Mouse (Mus musculus) heart, postnatal 4 days (tissue): ENCODE results near the gene Rala. TPM values are rescaled to one million over a fixed set of nuclear protein-coding genes. Genes with fewer than 3 reads are reported as not detected.

Source experiments
- DNase-seq: peaks from one replicate; pipeline ENCODE4 v3.0.0; 2021
- total RNA-seq, 2 experiments: library from RNA; stranded (reverse); gene quantifications; 2 replicates each; pipeline ENCODE4 v1.2.3; 2021

Rala gene
- total RNA-seq, 2 experiments from 2014 or later, result 55.9 to 56.5 TPM

GRCm38 (mm10) chr13:17879061-17879460, 65.0 kb downstream of the Rala start:
- DNase-seq, result no peak

- no peak for DNase-seq
Observed at GRCm38 (mm10) chr13:17866741-17867140, 77.3 kb downstream of the Rala start.

GRCm38 (mm10) chr13:17860536-17860935, 83.5 kb downstream of the Rala start:
- no peak for DNase-seq

- DNase-seq, result no peak
Observed at GRCm38 (mm10) chr13:17859365-17860033, 84.5 kb downstream of the Rala start.

- DNase-seq, result no peak
Observed at GRCm38 (mm10) chr13:17857046-17857445, 87.0 kb downstream of the Rala start.

- no peak for DNase-seq
Observed at GRCm38 (mm10) chr13:17855492-17856138, 88.4 kb downstream of the Rala start.

- no peak for DNase-seq
Observed at GRCm38 (mm10) chr13:17854755-17855154, 89.3 kb downstream of the Rala start.

GRCm38 (mm10) chr13:17843336-17843735, 100.7 kb downstream of the Rala start:
- DNase-seq, result no peak

- no peak for DNase-seq
Observed at GRCm38 (mm10) chr13:17842756-17843155, 101.3 kb downstream of the Rala start.

GRCm38 (mm10) chr13:17839137-17839536, 104.9 kb downstream of the Rala start:
- DNase-seq, result no peak

GRCm38 (mm10) chr13:17838484-17838851, 105.6 kb downstream of the Rala start:
- peak; percentile 76 for DNase-seq

GRCm38 (mm10) chr13:17837610-17838483, 106.2 kb downstream of the Rala start:
- peak; percentile 49 for DNase-seq

GRCm38 (mm10) chr13:17836808-17837207, 107.2 kb downstream of the Rala start:
- DNase-seq, result no peak

- no peak for DNase-seq
Observed at GRCm38 (mm10) chr13:17832940-17833339, 111.1 kb downstream of the Rala start.

Other genes with a start within 250 kb of the Rala start
- 10 to 100 TPM; 10.6 to 12.7 TPM for gene Mplkip, start 249.0 kb downstream of the Rala start, total RNA-seq
- gene Sugct, start 248.7 kb downstream of the Rala start, total RNA-seq, result 1 to 10 TPM; 1.2 TPM
- 10 to 100 TPM; 40.8 to 42.3 TPM for gene Cdk13, start 139.1 kb downstream of the Rala start, total RNA-seq
- gene Yae1d1, start 49.1 kb upstream of the Rala start, total RNA-seq, result 10 to 100 TPM; 21.1 to 29.1 TPM